Comparison of ENCODE assay signal across 19 mouse cellular contexts in the genomic region with DNA sequence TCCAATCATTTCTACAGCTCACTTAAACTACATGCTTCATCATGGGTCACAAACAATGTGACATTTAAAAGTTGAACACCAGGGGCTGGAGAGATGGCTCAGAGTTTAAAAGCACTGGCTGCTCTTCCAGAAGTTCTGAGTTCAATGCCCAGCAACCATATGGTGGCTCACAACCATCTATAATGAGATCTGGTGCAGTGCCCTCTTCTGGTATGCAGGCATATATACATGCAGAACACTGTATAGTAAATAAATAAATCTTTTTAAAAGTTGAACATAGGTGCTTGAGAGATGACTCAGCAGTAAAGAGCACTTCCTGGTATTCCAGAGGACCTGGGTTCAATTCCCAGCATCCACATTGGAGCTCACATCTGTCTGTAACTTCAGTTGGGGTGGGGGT. TPM values are rescaled to one million over a fixed set of nuclear protein-coding genes. Genes with fewer than 3 reads are reported as not detected.
DNase-seq lines count a peak whose midpoint lies in the region; ATAC-seq and TF ChIP-seq lines count a peak whose summit lies in the region.
"Had no signal": no experiment of that assay in that cellular context is flagged by ENCODE, and none has a peak within 500 bp of the region (broad histone marks: within the 10 kb centered on the region; RNA-seq: fewer than 3 reads in every experiment).

No protein-coding gene starts in this region.

- TF ChIP-seq RAD21 in CH12.LX (IDR thresholded peaks at IDR 0.05; ENCODE audit: low read depth, low read length): peak; percentile 30

- H3K9ac ChIP-seq in intestine, postnatal 0 days (ENCODE audit: low read depth, low read length): no peak overlapping the region
- H3K9ac ChIP-seq in intestine, embryonic 16.5 days (ENCODE audit: low read depth, low read length): no peak overlapping the region
- H3K9ac ChIP-seq in CH12.LX (ENCODE audit: insufficient read depth, low read depth): no peak overlapping the region
- H3K9ac ChIP-seq: embryonic facial prominence, embryonic 13.5 days; forebrain, embryonic 12.5 days; hindbrain, embryonic 15.5 days; kidney, embryonic 15.5 days; lung, embryonic 15.5 days; stomach, embryonic 15.5 days had no signal

- H3K27me3 ChIP-seq in intestine, postnatal 0 days (replicated peaks; ENCODE audit: control insufficient read depth, insufficient read depth, low read length): no peaks in the 10 kb centered on the region
- no peaks in the 10 kb centered on the region for H3K27me3 ChIP-seq in intestine, embryonic 16.5 days (replicated peaks; ENCODE audit: control insufficient read depth, insufficient read depth, low read length)
- no peaks in the 10 kb centered on the region for H3K27me3 ChIP-seq in CH12.LX (replicated peaks)
- H3K27me3 ChIP-seq: embryonic facial prominence, embryonic 13.5 days; forebrain, embryonic 12.5 days; hindbrain, embryonic 15.5 days; kidney, embryonic 15.5 days; lung, embryonic 15.5 days; stomach, embryonic 15.5 days had no signal

- TF ChIP-seq CTCF in intestine, postnatal 0 days (IDR thresholded peaks at IDR 0.05; ENCODE audit: low read depth): peak; percentile 53
- TF ChIP-seq CTCF in CH12.LX (conservative IDR thresholded peaks at IDR 0.05 in 1 of 2, IDR thresholded peaks at IDR 0.05 in 1 of 2; ENCODE audit: low read depth in 2 of 2, low read length in 2 of 2): peak; percentile 9 to 62; a peak in 2 of 4 replicates

- no peak overlapping the region for H3K27ac ChIP-seq in intestine, postnatal 0 days (ENCODE audit: low read depth, low read length)
- no peak overlapping the region for H3K27ac ChIP-seq in intestine, embryonic 16.5 days (ENCODE audit: low read length)
- no peak overlapping the region for H3K27ac ChIP-seq in CH12.LX (ENCODE audit: insufficient read depth, low read depth)
- H3K27ac ChIP-seq: embryonic facial prominence, embryonic 13.5 days; forebrain, embryonic 12.5 days; hindbrain, embryonic 15.5 days; kidney, embryonic 15.5 days; lung, embryonic 15.5 days; midbrain, embryonic 10.5 days; stomach, embryonic 15.5 days had no signal

- no peaks in the 10 kb centered on the region for H3K4me1 ChIP-seq in intestine, postnatal 0 days (replicated peaks; ENCODE audit: control insufficient read depth, insufficient read depth, low read length)
- no peaks in the 10 kb centered on the region for H3K4me1 ChIP-seq in intestine, embryonic 16.5 days (ENCODE audit: control insufficient read depth, insufficient read depth, low read length)
- H3K4me1 ChIP-seq in CH12.LX (ENCODE audit: control insufficient read depth in 1 of 2, insufficient read depth in 2 of 2): peaks cover 0 to 4% of the 10 kb centered on the region in 2 experiments; a peak in 1 of 4 replicates
- H3K4me1 ChIP-seq: embryonic facial prominence, embryonic 13.5 days; forebrain, embryonic 12.5 days; hindbrain, embryonic 15.5 days; kidney, embryonic 15.5 days; lung, embryonic 15.5 days; midbrain, embryonic 10.5 days; stomach, embryonic 15.5 days had no signal

- TF ChIP-seq POLR2A in CH12.LX (IDR thresholded peaks at IDR 0.05; ENCODE audit: low read depth, low read length): no peak

- H3K9me3 ChIP-seq in intestine, postnatal 0 days (ENCODE audit: control insufficient read depth): no peaks in the 10 kb centered on the region
- H3K9me3 ChIP-seq in intestine, embryonic 16.5 days (ENCODE audit: control insufficient read depth, low read length): no peaks in the 10 kb centered on the region
- H3K9me3 ChIP-seq in CH12.LX (replicated peaks; ENCODE audit: low read length): no peaks in the 10 kb centered on the region
- H3K9me3 ChIP-seq: embryonic facial prominence, embryonic 13.5 days; hindbrain, embryonic 15.5 days; kidney, embryonic 15.5 days; lung, embryonic 15.5 days; stomach, embryonic 15.5 days had no signal

- H3K36me3 ChIP-seq in intestine, postnatal 0 days (ENCODE audit: control insufficient read depth, insufficient read depth): no peaks in the 10 kb centered on the region
- no peaks in the 10 kb centered on the region for H3K36me3 ChIP-seq in intestine, embryonic 16.5 days (ENCODE audit: control insufficient read depth, insufficient read depth, low read length)
- H3K36me3 ChIP-seq in CH12.LX (replicated peaks in 1 of 2; ENCODE audit: control insufficient read depth in 1 of 2, insufficient read depth in 1 of 2, low read length in 1 of 2): peaks cover 0 to 5% of the 10 kb centered on the region in 2 experiments
- H3K36me3 ChIP-seq: embryonic facial prominence, embryonic 13.5 days; hindbrain, embryonic 15.5 days; kidney, embryonic 15.5 days; lung, embryonic 15.5 days; stomach, embryonic 15.5 days had no signal

- dilution Hi-C loops in CH12.LX (cut with MboI; ENCODE audit: extremely low pct_ligation_motif_present, extremely low pct_unique_long_range_greater_than_20kb, low sequenced_read_pairs): no loop called here

- DNase-seq in 3134 (ENCODE audit: extremely low read depth, insufficient read length, low spot score) (peak; percentile 7), CH12.LX (ENCODE audit: extremely low read depth) (no peak)
- DNase-seq in cerebellum, adult 9-11 months: no peak
- DNase-seq in right cerebral cortex, postnatal 36 days (ENCODE audit: low spot score in 2 of 2): no peak
- no peak for DNase-seq in layer of hippocampus, postnatal 36 days
- DNase-seq: cerebellum, postnatal 14 days; gastrocnemius, postnatal 10 days; layer of hippocampus, adult 9-11 months had no signal

- in situ Hi-C loops in CH12.LX (cut with MboI; ENCODE audit: low pct_ligation_motif_present, low pct_unique_long_range_greater_than_20kb, low sequenced_read_pairs): loop anchor here (10.0 kb wide), 1 partner anchor 188 kb away; no protein-coding TSS in a partner anchor

- H3K79me2 ChIP-seq in CH12.LX (replicated peaks; ENCODE audit: control insufficient read depth, extremely low read depth, insufficient read depth, poor library complexity, severe bottlenecking): no peaks in the 10 kb centered on the region

- ATAC-seq in intestine, postnatal 0 days: no peak
- ATAC-seq in intestine, embryonic 16.5 days: no peak
- ATAC-seq in common myeloid progenitor, adult 5-6 weeks (replicated peaks; ENCODE audit: low read depth, poor library complexity, severe bottlenecking): 0 out of 2 replicates have a peak, but pooled peaks have one; percentile 39

- TF ChIP-seq EP300 in CH12.LX (IDR thresholded peaks at IDR 0.05; ENCODE audit: low read length): no peak

- H3K4me2 ChIP-seq in intestine, postnatal 0 days (replicated peaks; ENCODE audit: low read depth): no peak overlapping the region
- H3K4me2 ChIP-seq in intestine, embryonic 16.5 days (ENCODE audit: low read depth, low read length): no peak overlapping the region
- no peak overlapping the region for H3K4me2 ChIP-seq in CH12.LX (ENCODE audit: insufficient read depth, low read depth, poor library complexity, severe bottlenecking)
- H3K4me2 ChIP-seq: embryonic facial prominence, embryonic 13.5 days; forebrain, embryonic 12.5 days; hindbrain, embryonic 15.5 days; kidney, embryonic 15.5 days; lung, embryonic 15.5 days; stomach, embryonic 15.5 days had no signal

- H3K4me3 ChIP-seq in intestine, postnatal 0 days (ENCODE audit: low read depth, low read length): no peak overlapping the region
- H3K4me3 ChIP-seq in intestine, embryonic 16.5 days (ENCODE audit: low read length): no peak overlapping the region
- H3K4me3 ChIP-seq in CH12.LX (replicated peaks in 1 of 3; ENCODE audit: low read depth in 2 of 3, low read length in 2 of 3, poor library complexity in 1 of 3): no peak overlapping the region
- H3K4me3 ChIP-seq: embryonic facial prominence, embryonic 13.5 days; forebrain, embryonic 12.5 days; hindbrain, embryonic 15.5 days; kidney, embryonic 15.5 days; lung, embryonic 15.5 days; midbrain, embryonic 10.5 days; myocyte; stomach, embryonic 15.5 days had no signal

TF ChIP-seq in CH12.LX, 34 proteins besides CTCF, POLR2A, EP300 and RAD21:
- no peak for TF ChIP-seq JUND (conservative IDR thresholded peaks at IDR 0.05; ENCODE audit: low read depth, low read length)
- TF ChIP-seq MAFK (IDR thresholded peaks at IDR 0.05; ENCODE audit: insufficient replicate concordance, low read length): 0 out of 2 replicates have a peak, but pooled peaks have one; percentile 14
- TF ChIP-seq SMC3 (IDR thresholded peaks at IDR 0.05; ENCODE audit: low read depth, low read length): peak; percentile 56

RNA-seq across cellular contexts. Expression of gene Dcun1d1, which starts 54.0 kb away (rescaled TPM):
- polyA plus RNA-seq in intestine, postnatal 0 days (2015; fragmentation: Nextera tagmentation; extraction: Ambion mirVana): 61.7 and 64.8 TPM in 2 replicates
- 89.9 and 91.3 TPM in 2 replicates for polyA plus RNA-seq in intestine, embryonic 16.5 days (2015; fragmentation: Nextera tagmentation; extraction: Ambion mirVana)
- total RNA-seq in CH12.LX (2012; rRNA removed): 32.6 and 38.9 TPM in 2 replicates
- 72.4 and 86.0 TPM in 2 replicates for total RNA-seq in CH12.LX (2014; rRNA removed)
- polyA plus RNA-seq in CH12.LX (2012; ENCODE audit: insufficient read length, low read depth): 42.3 and 55.2 TPM in 2 replicates
- total RNA-seq in common myeloid progenitor, adult 5-6 weeks (2017): 226 and 326 TPM in 2 replicates
- 10 to 100 TPM; 66.5 to 68.4 TPM for total RNA-seq in layer of hippocampus, postnatal 36 days (2021)
